Mouse (Mus musculus): ENCODE measurements around the gene Fgfr4. TPM values are rescaled to one million over a fixed set of nuclear protein-coding genes. Genes with fewer than 3 reads are reported as not detected.

Gene Fgfr4
- polyA plus RNA-seq, 1 experiment from 2014 or later: 6.9 TPM

DNA sequence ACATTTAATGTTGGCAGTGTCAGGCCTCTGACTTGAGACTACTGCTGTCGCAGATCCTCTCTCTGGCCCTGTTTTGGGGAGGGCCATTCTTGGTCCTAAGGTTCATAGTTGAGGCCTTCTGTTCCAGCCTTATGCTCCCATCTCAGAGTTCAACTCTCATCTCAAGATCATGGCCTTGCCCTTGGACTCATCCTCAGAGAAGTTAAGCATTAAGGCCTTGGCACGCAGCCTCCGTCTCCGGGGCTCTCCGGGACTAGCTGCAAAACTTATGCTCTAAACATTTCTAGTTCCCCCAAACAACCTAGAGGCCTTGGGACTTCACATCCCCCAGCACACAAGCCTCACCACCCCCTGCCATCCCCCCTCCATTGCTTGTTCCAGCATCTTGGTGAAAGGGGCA, 15.8 kb downstream of the Fgfr4 start:
- Histone ChIP-seq H3K9me3 (replicated peaks; ENCODE audit: control insufficient read depth, low read length) (no peaks in the 10 kb centered on the region), H3K4me1 (ENCODE audit: control insufficient read depth, low read depth, low read length) (peaks cover 5% of the 10 kb centered on the region), H3K27me3 (ENCODE audit: control insufficient read depth, insufficient read depth, low read depth, low read length) (no peaks in the 10 kb centered on the region), H3K36me3 (ENCODE audit: control insufficient read depth, insufficient read depth) (no peaks in the 10 kb centered on the region), H3K9ac (ENCODE audit: low read depth, low read length) (no peak overlapping the region), H3K27ac (ENCODE audit: low read length) (no peak overlapping the region), H3K4me2 (ENCODE audit: low read depth, low read length) (no peak overlapping the region), H3K4me3 (ENCODE audit: low read depth, low read length) (no peak overlapping the region)
- WGBS (ENCODE audit: insufficient replicate concordance): 83% methylated on average over 5 of the region's 5 CpGs
- ATAC-seq (ENCODE audit: low read depth): no peak

DNA sequence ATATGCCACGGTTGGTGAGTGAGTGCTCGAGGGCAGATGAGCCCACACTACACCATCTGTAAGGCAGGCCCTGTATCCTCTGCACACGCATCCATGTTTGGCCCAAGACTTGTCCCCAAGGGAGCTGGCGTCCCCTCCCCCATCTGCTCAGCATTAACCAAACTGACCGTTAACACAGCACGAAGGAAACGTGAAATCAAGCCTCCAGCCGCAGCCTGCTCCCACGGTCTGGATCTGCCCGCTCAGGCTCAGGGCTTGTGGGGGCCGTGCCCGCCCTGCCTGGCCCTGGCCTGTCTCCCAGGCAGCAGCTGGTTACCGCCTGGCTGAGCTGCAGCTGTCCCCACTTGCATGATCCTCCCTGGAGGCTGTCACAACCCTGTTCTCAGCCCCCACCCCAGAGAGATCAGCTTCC, 16.5 kb downstream of the Fgfr4 start:
- H3K27me3 ChIP-seq (ENCODE audit: control insufficient read depth, insufficient read depth, low read depth, low read length): no peaks in the 10 kb centered on the region
- H3K9ac ChIP-seq (ENCODE audit: low read depth, low read length): no peak overlapping the region
- H3K4me1 ChIP-seq (ENCODE audit: control insufficient read depth, low read depth, low read length): peaks cover 5% of the 10 kb centered on the region
- no peaks in the 10 kb centered on the region for H3K9me3 ChIP-seq (replicated peaks; ENCODE audit: control insufficient read depth, low read length)
- H3K27ac ChIP-seq (ENCODE audit: low read length): no peak overlapping the region
- ATAC-seq (ENCODE audit: low read depth): no peak
- WGBS (ENCODE audit: insufficient replicate concordance): 83% methylated on average over 13 of the region's 13 CpGs
- H3K36me3 ChIP-seq (ENCODE audit: control insufficient read depth, insufficient read depth): no peaks in the 10 kb centered on the region
- no peak overlapping the region for H3K4me3 ChIP-seq (ENCODE audit: low read depth, low read length)
- H3K4me2 ChIP-seq (ENCODE audit: low read depth, low read length): no peak overlapping the region

- H3K4me3 ChIP-seq (ENCODE audit: low read depth, low read length): no peak overlapping the region
- no peak for ATAC-seq (ENCODE audit: low read depth)
- H3K36me3 ChIP-seq (ENCODE audit: control insufficient read depth, insufficient read depth): no peaks in the 10 kb centered on the region
- peak overlapping the region; percentile 35; the same call in 1 of the 2 replicates for H3K4me2 ChIP-seq (ENCODE audit: low read depth, low read length)
- 28% methylated on average over 26 of the region's 26 CpGs for WGBS (ENCODE audit: insufficient replicate concordance)
- H3K4me1 ChIP-seq (ENCODE audit: control insufficient read depth, low read depth, low read length): peaks cover 5% of the 10 kb centered on the region
- H3K27me3 ChIP-seq (ENCODE audit: control insufficient read depth, insufficient read depth, low read depth, low read length): no peaks in the 10 kb centered on the region
- H3K9me3 ChIP-seq (replicated peaks; ENCODE audit: control insufficient read depth, low read length): no peaks in the 10 kb centered on the region
- 0 out of 2 replicates have a peak overlapping the region, but pooled peaks have one; percentile 19 for H3K9ac ChIP-seq (ENCODE audit: low read depth, low read length)
- no peak overlapping the region for H3K27ac ChIP-seq (ENCODE audit: low read length)
Observed at GRCm38 (mm10) chr13:55171517-55172335, 19.3 kb downstream of the Fgfr4 start.

GRCm38 (mm10) chr13:55172336-55172770, 19.9 kb downstream of the Fgfr4 start:
- 40% methylated on average over 7 of the region's 7 CpGs for WGBS (ENCODE audit: insufficient replicate concordance)
- no peaks in the 10 kb centered on the region for H3K27me3 ChIP-seq (ENCODE audit: control insufficient read depth, insufficient read depth, low read depth, low read length)
- H3K4me1 ChIP-seq (ENCODE audit: control insufficient read depth, low read depth, low read length): peaks cover 5% of the 10 kb centered on the region
- H3K27ac ChIP-seq (ENCODE audit: low read length): no peak overlapping the region
- no peak for ATAC-seq (ENCODE audit: low read depth)
- H3K36me3 ChIP-seq (ENCODE audit: control insufficient read depth, insufficient read depth): no peaks in the 10 kb centered on the region
- H3K9me3 ChIP-seq (replicated peaks; ENCODE audit: control insufficient read depth, low read length): no peaks in the 10 kb centered on the region
- H3K4me3 ChIP-seq (ENCODE audit: low read depth, low read length): no peak overlapping the region
- H3K9ac ChIP-seq (ENCODE audit: low read depth, low read length): no peak overlapping the region
- no peak overlapping the region for H3K4me2 ChIP-seq (ENCODE audit: low read depth, low read length)

DNA sequence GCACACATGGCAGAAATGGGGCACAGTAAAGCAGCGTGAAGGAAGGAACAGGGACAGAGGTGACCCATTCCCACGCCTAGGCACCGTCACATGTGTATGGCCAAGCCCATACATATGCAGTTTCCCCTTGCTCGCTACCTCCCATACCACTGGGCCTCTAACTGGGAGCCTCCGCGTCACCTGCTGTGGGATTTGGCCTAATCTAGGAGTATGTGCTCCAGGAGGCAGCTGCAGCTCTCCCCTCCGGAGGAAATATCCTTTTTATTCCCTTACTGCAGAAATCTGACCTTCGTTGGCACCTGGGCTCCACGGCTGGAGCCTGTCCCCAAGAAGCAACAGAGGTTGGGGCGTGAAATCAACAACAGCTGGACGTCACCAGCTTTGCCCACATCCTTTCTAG, 21.9 kb downstream of the Fgfr4 start:
- H3K9me3 ChIP-seq (replicated peaks; ENCODE audit: control insufficient read depth, low read length): no peaks in the 10 kb centered on the region
- H3K36me3 ChIP-seq (ENCODE audit: control insufficient read depth, insufficient read depth): no peaks in the 10 kb centered on the region
- WGBS (ENCODE audit: insufficient replicate concordance): 71% methylated on average over 11 of the region's 11 CpGs
- H3K4me2 ChIP-seq (ENCODE audit: low read depth, low read length): no peak overlapping the region
- no peak overlapping the region for H3K27ac ChIP-seq (ENCODE audit: low read length)
- H3K27me3 ChIP-seq (ENCODE audit: control insufficient read depth, insufficient read depth, low read depth, low read length): no peaks in the 10 kb centered on the region
- no peak for ATAC-seq (ENCODE audit: low read depth)
- H3K9ac ChIP-seq (ENCODE audit: low read depth, low read length): no peak overlapping the region
- H3K4me1 ChIP-seq (ENCODE audit: control insufficient read depth, low read depth, low read length): peaks cover 5% of the 10 kb centered on the region
- H3K4me3 ChIP-seq (ENCODE audit: low read depth, low read length): no peak overlapping the region

- H3K27ac ChIP-seq (ENCODE audit: low read length): no peak overlapping the region
- ATAC-seq (ENCODE audit: low read depth): no peak
- 57% methylated on average over 6 of the region's 6 CpGs for WGBS (ENCODE audit: insufficient replicate concordance)
Observed at GRCm38 (mm10) chr13:55176265-55176664, 23.8 kb downstream of the Fgfr4 start.

GRCm38 (mm10) chr13:55177903-55178496, 25.6 kb downstream of the Fgfr4 start:
- H3K4me2 ChIP-seq (ENCODE audit: low read depth, low read length): no peak overlapping the region
- no peak overlapping the region for H3K4me3 ChIP-seq (ENCODE audit: low read depth, low read length)
- no peaks in the 10 kb centered on the region for H3K27me3 ChIP-seq (ENCODE audit: control insufficient read depth, insufficient read depth, low read depth, low read length)
- H3K4me1 ChIP-seq (ENCODE audit: control insufficient read depth, low read depth, low read length): peaks cover 10% of the 10 kb centered on the region
- no peaks in the 10 kb centered on the region for H3K36me3 ChIP-seq (ENCODE audit: control insufficient read depth, insufficient read depth)
- no peak for ATAC-seq (ENCODE audit: low read depth)
- H3K9me3 ChIP-seq (replicated peaks; ENCODE audit: control insufficient read depth, low read length): no peaks in the 10 kb centered on the region
- no peak overlapping the region for H3K9ac ChIP-seq (ENCODE audit: low read depth, low read length)
- H3K27ac ChIP-seq (ENCODE audit: low read length): no peak overlapping the region
- WGBS (ENCODE audit: insufficient replicate concordance): 64% methylated on average over 4 of the region's 4 CpGs

More at GRCm38 (mm10) chr13:55176265-55176664, 23.8 kb downstream of the Fgfr4 start:
- no peaks in the 10 kb centered on the region for H3K27me3 ChIP-seq (ENCODE audit: control insufficient read depth, insufficient read depth, low read depth, low read length)
- H3K4me3 ChIP-seq (ENCODE audit: low read depth, low read length): no peak overlapping the region
- peaks cover 5% of the 10 kb centered on the region for H3K4me1 ChIP-seq (ENCODE audit: control insufficient read depth, low read depth, low read length)
- no peaks in the 10 kb centered on the region for H3K9me3 ChIP-seq (replicated peaks; ENCODE audit: control insufficient read depth, low read length)
- H3K4me2 ChIP-seq (ENCODE audit: low read depth, low read length): no peak overlapping the region
- no peaks in the 10 kb centered on the region for H3K36me3 ChIP-seq (ENCODE audit: control insufficient read depth, insufficient read depth)
- no peak overlapping the region for H3K9ac ChIP-seq (ENCODE audit: low read depth, low read length)

DNA sequence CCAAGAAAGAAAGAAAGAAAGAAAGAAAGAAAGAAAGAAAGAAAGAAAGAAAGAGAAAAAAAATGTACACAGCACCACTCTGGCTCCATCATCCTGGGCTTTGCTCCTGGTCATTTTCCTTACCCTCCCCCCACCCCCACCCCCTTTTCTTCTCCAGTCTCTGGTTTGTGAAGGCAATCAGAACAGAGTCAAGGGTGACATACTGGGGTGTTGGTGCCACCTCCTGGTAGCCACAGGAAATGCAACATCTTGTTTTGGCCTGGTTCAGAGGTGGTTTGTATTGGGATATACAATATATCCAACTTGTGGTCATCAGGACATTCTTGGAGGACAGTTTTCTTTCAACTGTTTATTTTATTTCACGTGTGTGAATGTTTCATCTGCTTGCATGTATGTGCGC, 26.1 kb downstream of the Fgfr4 start:
- no peak for ATAC-seq (ENCODE audit: low read depth)
- no peak overlapping the region for H3K4me3 ChIP-seq (ENCODE audit: low read depth, low read length)
- no peak overlapping the region for H3K4me2 ChIP-seq (ENCODE audit: low read depth, low read length)
- H3K9ac ChIP-seq (ENCODE audit: low read depth, low read length): no peak overlapping the region
- no peaks in the 10 kb centered on the region for H3K9me3 ChIP-seq (replicated peaks; ENCODE audit: control insufficient read depth, low read length)
- H3K27me3 ChIP-seq (ENCODE audit: control insufficient read depth, insufficient read depth, low read depth, low read length): no peaks in the 10 kb centered on the region
- H3K27ac ChIP-seq (ENCODE audit: low read length): no peak overlapping the region
- H3K4me1 ChIP-seq (ENCODE audit: control insufficient read depth, low read depth, low read length): peaks cover 15% of the 10 kb centered on the region
- no peaks in the 10 kb centered on the region for H3K36me3 ChIP-seq (ENCODE audit: control insufficient read depth, insufficient read depth)
- WGBS (ENCODE audit: insufficient replicate concordance): 40% methylated on average over 2 of the region's 2 CpGs

DNA sequence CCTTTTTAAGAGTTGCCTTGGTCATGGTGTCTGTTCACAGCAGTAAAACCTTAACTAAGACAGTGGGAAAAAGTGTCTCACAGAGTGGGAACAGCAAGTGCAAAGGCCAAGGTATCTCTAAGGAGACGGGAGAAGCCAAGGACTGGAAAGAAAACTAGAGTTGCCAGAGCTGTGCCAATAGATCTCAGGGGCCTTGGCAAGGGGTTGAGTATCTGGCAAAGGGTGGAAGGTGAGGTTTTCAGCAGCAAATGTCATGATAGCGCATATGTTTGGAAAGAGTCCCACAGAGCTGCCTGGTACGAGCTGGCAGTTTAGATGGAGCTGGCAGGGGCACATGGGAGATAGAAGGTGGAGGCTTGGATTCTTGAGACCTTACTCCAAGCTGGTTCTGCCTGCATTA, 27.2 kb downstream of the Fgfr4 start:
- H3K4me2 ChIP-seq (ENCODE audit: low read depth, low read length): no peak overlapping the region
- 79% methylated on average over 3 of the region's 3 CpGs for WGBS (ENCODE audit: insufficient replicate concordance)
- no peaks in the 10 kb centered on the region for H3K27me3 ChIP-seq (ENCODE audit: control insufficient read depth, insufficient read depth, low read depth, low read length)
- peaks cover 15% of the 10 kb centered on the region for H3K4me1 ChIP-seq (ENCODE audit: control insufficient read depth, low read depth, low read length)
- no peak for ATAC-seq (ENCODE audit: low read depth)
- H3K9ac ChIP-seq (ENCODE audit: low read depth, low read length): no peak overlapping the region
- no peaks in the 10 kb centered on the region for H3K9me3 ChIP-seq (replicated peaks; ENCODE audit: control insufficient read depth, low read length)
- H3K27ac ChIP-seq (ENCODE audit: low read length): no peak overlapping the region
- no peaks in the 10 kb centered on the region for H3K36me3 ChIP-seq (ENCODE audit: control insufficient read depth, insufficient read depth)
- H3K4me3 ChIP-seq (ENCODE audit: low read depth, low read length): no peak overlapping the region

Data from liver, embryonic 16.5 days (tissue).